Mouse (Mus musculus): ENCODE data around the gene Cep164. TPM values are rescaled to one million over a fixed set of nuclear protein-coding genes. Genes with fewer than 3 reads are reported as not detected.

The Cep164 gene
- polyA plus RNA-seq (2014; fragmentation: Nextera tagmentation; extraction: Ambion mirVana), result 12.6 and 14.5 TPM in 2 replicates

DNA sequence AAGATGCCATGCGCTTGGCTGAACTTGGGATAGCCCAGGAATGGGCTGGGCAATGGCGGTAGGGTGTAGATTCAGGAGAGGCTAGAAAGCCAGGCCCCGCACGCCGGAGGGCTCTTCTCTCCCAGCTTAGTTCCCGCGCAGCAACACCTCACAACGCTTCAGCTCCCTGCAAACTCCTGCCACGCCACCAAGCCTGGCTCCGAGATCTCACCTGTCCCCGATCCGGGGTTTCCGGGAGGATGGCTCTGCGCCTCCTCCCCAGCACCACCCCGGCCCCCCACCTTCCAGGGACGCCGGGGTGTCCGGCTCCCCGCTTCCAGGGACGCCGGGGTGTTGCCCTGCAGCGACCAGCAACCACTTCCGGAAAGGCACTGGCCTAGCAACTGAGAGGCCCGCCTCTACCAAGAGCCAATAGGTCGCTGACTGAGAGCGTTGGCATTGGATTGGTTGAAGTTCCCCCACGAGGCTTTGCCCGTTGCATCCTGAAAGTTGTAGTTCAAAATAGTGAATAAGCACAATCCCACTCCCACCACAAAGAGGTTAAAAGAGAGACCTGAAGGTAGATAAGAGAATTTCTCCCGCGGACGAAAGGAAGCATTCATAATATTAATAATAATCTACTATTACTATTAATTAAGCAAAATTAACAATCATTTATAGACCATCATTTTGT is at the start of gene Cep164:
Cep164 (minus strand) TSS at position 401 of the 673 bp plus-strand sequence.
- Histone ChIP-seq H3K9ac (ENCODE audit: low read length) (peak within 1 kb of the TSS; percentile 73), H3K4me1 (ENCODE audit: control insufficient read depth, insufficient read depth, low read length) (peaks cover 3% of the 10 kb centered on the region), H3K4me3 (ENCODE audit: low read depth, low read length) (peak within 1 kb of the TSS; percentile 67), H3K27ac (ENCODE audit: low read depth, low read length) (no peak within 1 kb of the TSS; the same call in 1 of the 2 replicates), H3K36me3 (ENCODE audit: control insufficient read depth, insufficient read depth, low read length) (no peaks in the 10 kb centered on the region), H3K9me3 (ENCODE audit: control insufficient read depth, low read length) (no peaks in the 10 kb centered on the region), H3K27me3 (ENCODE audit: control insufficient read depth, insufficient read depth, low read length) (no peaks in the 10 kb centered on the region), H3K4me2 (peak within 1 kb of the TSS; percentile 71)
- ATAC-seq (ENCODE audit: low FRiP score), result peak; percentile 97
- peak; percentile 98 for DNase-seq (ENCODE audit: low spot score, missing footprints)
- under 1% methylated on average over 31 of the region's 31 CpGs for WGBS

GRCm38 (mm10) chr9:45877928-45878327 is 49.4 kb upstream of the Cep164 start:
- Histone ChIP-seq H3K27me3 (ENCODE audit: control insufficient read depth, insufficient read depth, low read length) (no peaks in the 10 kb centered on the region), H3K4me2 (no peak overlapping the region), H3K9ac (ENCODE audit: low read length) (no peak overlapping the region), H3K4me1 (ENCODE audit: control insufficient read depth, insufficient read depth, low read length) (no peaks in the 10 kb centered on the region), H3K4me3 (ENCODE audit: low read depth, low read length) (no peak overlapping the region), H3K36me3 (ENCODE audit: control insufficient read depth, insufficient read depth, low read length) (peaks cover 2% of the 10 kb centered on the region), H3K27ac (ENCODE audit: low read depth, low read length) (no peak overlapping the region), H3K9me3 (ENCODE audit: control insufficient read depth, low read length) (no peaks in the 10 kb centered on the region)
- no peak for ATAC-seq (ENCODE audit: low FRiP score)
- 85% methylated on average over 2 of the region's 2 CpGs for WGBS
- no peak for DNase-seq (ENCODE audit: low spot score, missing footprints)

GRCm38 (mm10) chr9:45870265-45870664 is 41.8 kb upstream of the Cep164 start:
- DNase-seq (ENCODE audit: low spot score, missing footprints), result peak; percentile 39
- Histone ChIP-seq H3K9me3 (ENCODE audit: control insufficient read depth, low read length) (no peaks in the 10 kb centered on the region), H3K4me3 (ENCODE audit: low read depth, low read length) (no peak overlapping the region), H3K27me3 (ENCODE audit: control insufficient read depth, insufficient read depth, low read length) (no peaks in the 10 kb centered on the region), H3K9ac (ENCODE audit: low read length) (no peak overlapping the region), H3K27ac (ENCODE audit: low read depth, low read length) (no peak overlapping the region), H3K36me3 (ENCODE audit: control insufficient read depth, insufficient read depth, low read length) (peaks cover 23% of the 10 kb centered on the region), H3K4me1 (ENCODE audit: control insufficient read depth, insufficient read depth, low read length) (no peaks in the 10 kb centered on the region), H3K4me2 (no peak overlapping the region)
- WGBS, result 91% methylated on average over 3 of the region's 3 CpGs
- ATAC-seq (ENCODE audit: low FRiP score), result no peak

DNA sequence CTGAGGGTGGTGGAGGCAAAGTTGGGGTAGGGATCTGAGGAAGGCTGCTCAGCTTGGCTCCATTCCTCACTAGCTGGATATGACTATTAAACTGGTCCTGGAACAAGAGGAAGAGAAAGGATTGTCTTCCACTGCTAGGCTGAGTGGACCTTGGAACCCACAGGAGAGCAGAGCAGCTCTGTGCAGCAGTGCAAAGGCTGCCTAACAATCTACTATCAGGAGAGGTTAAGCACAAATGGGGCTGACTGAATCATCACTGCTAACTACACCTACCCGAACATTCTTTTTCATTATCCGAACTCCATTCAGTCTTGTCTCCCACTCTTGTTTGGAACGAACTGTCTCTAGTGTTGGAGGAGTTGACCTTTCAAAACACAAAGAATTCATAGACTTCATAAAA is 40.7 kb upstream of the Cep164 start:
- H3K36me3 ChIP-seq (ENCODE audit: control insufficient read depth, insufficient read depth, low read length), result peaks cover 23% of the 10 kb centered on the region
- no peaks in the 10 kb centered on the region for H3K4me1 ChIP-seq (ENCODE audit: control insufficient read depth, insufficient read depth, low read length)
- H3K27me3 ChIP-seq (ENCODE audit: control insufficient read depth, insufficient read depth, low read length), result no peaks in the 10 kb centered on the region
- no peak overlapping the region for H3K4me2 ChIP-seq
- WGBS, result 97% methylated on average over 3 of the region's 3 CpGs
- no peak overlapping the region for H3K9ac ChIP-seq (ENCODE audit: low read length)
- H3K27ac ChIP-seq (ENCODE audit: low read depth, low read length), result no peak overlapping the region
- ATAC-seq (ENCODE audit: low FRiP score) (no peak), DNase-seq (ENCODE audit: low spot score, missing footprints) (peak; percentile 59)
- no peak overlapping the region for H3K4me3 ChIP-seq (ENCODE audit: low read depth, low read length)
- H3K9me3 ChIP-seq (ENCODE audit: control insufficient read depth, low read length), result no peaks in the 10 kb centered on the region

GRCm38 (mm10) chr9:45861813-45862212 is 33.3 kb upstream of the Cep164 start:
- no peak overlapping the region for H3K27ac ChIP-seq (ENCODE audit: low read depth, low read length)
- peaks cover 22% of the 10 kb centered on the region for H3K36me3 ChIP-seq (ENCODE audit: control insufficient read depth, insufficient read depth, low read length)
- H3K27me3 ChIP-seq (ENCODE audit: control insufficient read depth, insufficient read depth, low read length), result no peaks in the 10 kb centered on the region
- no peaks in the 10 kb centered on the region for H3K4me1 ChIP-seq (ENCODE audit: control insufficient read depth, insufficient read depth, low read length)
- no peak overlapping the region for H3K9ac ChIP-seq (ENCODE audit: low read length)
- 93% methylated on average over 7 of the region's 7 CpGs for WGBS
- H3K4me2 ChIP-seq, result no peak overlapping the region
- ATAC-seq (ENCODE audit: low FRiP score) (no peak), DNase-seq (ENCODE audit: low spot score, missing footprints) (no peak)
- H3K4me3 ChIP-seq (ENCODE audit: low read depth, low read length), result no peak overlapping the region
- H3K9me3 ChIP-seq (ENCODE audit: control insufficient read depth, low read length), result no peaks in the 10 kb centered on the region

DNA sequence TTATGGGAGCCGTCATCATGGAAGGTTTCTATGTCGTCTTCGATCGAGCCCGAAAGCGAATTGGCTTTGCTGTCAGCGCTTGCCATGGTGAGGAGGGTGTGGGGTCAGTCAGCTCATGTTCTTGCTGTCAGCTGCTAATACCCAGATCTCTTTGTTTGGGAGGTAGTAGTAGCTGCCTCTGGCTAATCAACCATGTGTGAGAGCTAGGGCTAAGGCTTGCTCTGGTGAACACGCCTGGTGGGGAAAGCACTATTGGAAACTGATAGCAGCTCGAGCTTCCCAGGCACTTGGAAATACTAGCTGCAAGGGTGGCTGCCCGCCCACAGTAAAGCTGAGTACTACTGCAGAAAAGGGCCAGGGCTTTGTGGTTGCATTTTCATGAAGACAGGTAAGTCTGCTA is 30.9 kb upstream of the Cep164 start:
- no peak overlapping the region for H3K9ac ChIP-seq (ENCODE audit: low read length)
- H3K36me3 ChIP-seq (ENCODE audit: control insufficient read depth, insufficient read depth, low read length), result peaks cover 15% of the 10 kb centered on the region
- H3K4me1 ChIP-seq (ENCODE audit: control insufficient read depth, insufficient read depth, low read length), result no peaks in the 10 kb centered on the region
- DNase-seq (ENCODE audit: low spot score, missing footprints), result no peak
- H3K27ac ChIP-seq (ENCODE audit: low read depth, low read length), result no peak overlapping the region
- no peaks in the 10 kb centered on the region for H3K9me3 ChIP-seq (ENCODE audit: control insufficient read depth, low read length)
- H3K4me2 ChIP-seq, result no peak overlapping the region
- no peak overlapping the region for H3K4me3 ChIP-seq (ENCODE audit: low read depth, low read length)
- WGBS, result 96% methylated on average over 10 of the region's 10 CpGs
- no peak for ATAC-seq (ENCODE audit: low FRiP score)
- H3K27me3 ChIP-seq (ENCODE audit: control insufficient read depth, insufficient read depth, low read length), result no peaks in the 10 kb centered on the region

GRCm38 (mm10) chr9:45854136-45854535 is 25.6 kb upstream of the Cep164 start:
- ATAC-seq (ENCODE audit: low FRiP score) (no peak), DNase-seq (ENCODE audit: low spot score, missing footprints) (peak; percentile 35)
- H3K36me3 ChIP-seq (ENCODE audit: control insufficient read depth, insufficient read depth, low read length), result peaks cover 7% of the 10 kb centered on the region; the same call in 1 of the 2 replicates
- no peaks in the 10 kb centered on the region for H3K9me3 ChIP-seq (ENCODE audit: control insufficient read depth, low read length)
- no peaks in the 10 kb centered on the region for H3K27me3 ChIP-seq (ENCODE audit: control insufficient read depth, insufficient read depth, low read length)
- WGBS, result 83% methylated on average over 1 of the region's 1 CpGs
- no peaks in the 10 kb centered on the region for H3K4me1 ChIP-seq (ENCODE audit: control insufficient read depth, insufficient read depth, low read length)
- H3K27ac ChIP-seq (ENCODE audit: low read depth, low read length), result no peak overlapping the region
- no peak overlapping the region for H3K4me3 ChIP-seq (ENCODE audit: low read depth, low read length)
- H3K4me2 ChIP-seq, result no peak overlapping the region
- no peak overlapping the region for H3K9ac ChIP-seq (ENCODE audit: low read length)

DNA sequence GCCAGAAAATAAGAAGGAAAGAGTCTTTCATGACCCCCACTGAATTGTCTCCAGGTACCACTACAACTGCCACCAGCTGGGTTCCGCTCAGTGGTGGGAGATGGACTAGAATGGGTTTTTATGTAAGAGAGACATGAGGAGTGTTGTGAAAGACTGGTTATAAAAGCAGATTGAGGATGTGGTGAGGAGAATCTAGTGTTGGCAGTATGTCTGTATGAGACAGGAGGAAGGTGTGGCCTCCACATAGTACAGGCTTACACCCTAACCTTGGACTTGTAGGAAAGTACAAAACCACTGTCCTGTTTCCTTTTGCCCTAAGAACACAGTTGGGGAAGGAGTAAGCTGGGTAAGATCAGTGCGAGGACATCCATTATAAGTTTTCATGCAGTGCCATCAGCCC is 25.2 kb upstream of the Cep164 start:
- H3K27me3 ChIP-seq (ENCODE audit: control insufficient read depth, insufficient read depth, low read length), result no peaks in the 10 kb centered on the region
- no peak overlapping the region for H3K4me3 ChIP-seq (ENCODE audit: low read depth, low read length)
- H3K27ac ChIP-seq (ENCODE audit: low read depth, low read length), result no peak overlapping the region
- no peak for ATAC-seq (ENCODE audit: low FRiP score)
- H3K36me3 ChIP-seq (ENCODE audit: control insufficient read depth, insufficient read depth, low read length), result peaks cover 5% of the 10 kb centered on the region; the same call in 1 of the 2 replicates
- H3K4me1 ChIP-seq (ENCODE audit: control insufficient read depth, insufficient read depth, low read length), result no peaks in the 10 kb centered on the region
- peak; percentile 12 for DNase-seq (ENCODE audit: low spot score, missing footprints)
- no peak overlapping the region for H3K4me2 ChIP-seq
- WGBS, result 98% methylated on average over 2 of the region's 2 CpGs
- H3K9me3 ChIP-seq (ENCODE audit: control insufficient read depth, low read length), result no peaks in the 10 kb centered on the region
- no peak overlapping the region for H3K9ac ChIP-seq (ENCODE audit: low read length)

DNA sequence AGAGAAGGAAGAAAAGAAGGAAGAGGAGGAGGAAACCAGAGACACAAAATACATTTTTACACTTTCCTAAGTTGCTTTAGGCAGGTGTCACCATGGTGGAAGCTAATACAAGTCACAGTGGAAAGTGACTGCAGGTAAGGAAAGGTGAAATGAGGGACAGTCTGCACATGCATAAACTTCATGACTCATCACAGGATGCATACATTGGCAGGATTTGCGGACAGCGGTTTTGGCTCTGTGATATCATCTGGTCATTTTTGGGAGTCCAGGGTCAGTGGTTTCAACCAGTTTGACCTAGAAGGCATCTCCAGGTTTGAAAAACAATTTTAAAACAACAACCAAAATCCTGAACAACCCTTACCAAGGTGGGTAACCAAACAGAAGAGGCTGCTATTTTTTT is 23.3 kb upstream of the Cep164 start:
- ATAC-seq (ENCODE audit: low FRiP score) (no peak), DNase-seq (ENCODE audit: low spot score, missing footprints) (peak; percentile 65)
- H3K9ac ChIP-seq (ENCODE audit: low read length), result no peak overlapping the region
- H3K27me3 ChIP-seq (ENCODE audit: control insufficient read depth, insufficient read depth, low read length), result no peaks in the 10 kb centered on the region
- no peak overlapping the region for H3K27ac ChIP-seq (ENCODE audit: low read depth, low read length)
- no peaks in the 10 kb centered on the region for H3K4me1 ChIP-seq (ENCODE audit: control insufficient read depth, insufficient read depth, low read length)
- H3K4me3 ChIP-seq (ENCODE audit: low read depth, low read length), result no peak overlapping the region
- H3K36me3 ChIP-seq (ENCODE audit: control insufficient read depth, insufficient read depth, low read length), result 0 out of 2 replicates have a peak, but pooled peaks cover 2% of the 10 kb centered on the region
- 97% methylated on average over 2 of the region's 2 CpGs for WGBS
- H3K4me2 ChIP-seq, result no peak overlapping the region
- no peaks in the 10 kb centered on the region for H3K9me3 ChIP-seq (ENCODE audit: control insufficient read depth, low read length)
